Mouse (Mus musculus) inflammation-experienced regulatory T-cells (primary cell): ENCODE measurements around the gene Tac4. TPM values are rescaled to one million over a fixed set of nuclear protein-coding genes. Genes with fewer than 3 reads are reported as not detected.

Experiments used
- polyA plus RNA-seq, 2 experiments: library from polyadenylated mRNA; unstranded; fragments of 100-300 nt; shearing (Covaris generic); gene quantifications; one replicate each; pipeline ENCODE4 v1.2.1; 2017

Gene Tac4
- polyA plus RNA-seq: under 1 TPM in 1 of 2 experiments, not detected in 1; 0.80 TPM

GRCm38 (mm10) chr11:95261178-95261751, at the start of gene Tac4:
Gene Tac4 (plus strand): TSS chr11:95261529.

GRCm38 (mm10) chr11:95310007-95310647, 48.8 kb downstream of the Tac4 start, which contains the start of gene Kat7:
Gene Kat7 (minus strand): TSS chr11:95310246.

Other genes with a start within 250 kb of the Tac4 start
- 10 to 100 TPM; 20.3 to 23.4 TPM for gene Pdk2, start 220.2 kb upstream of the Tac4 start, polyA plus RNA-seq
- gene Itga3, start 184.7 kb upstream of the Tac4 start, polyA plus RNA-seq: 1 to 10 TPM; 5.7 to 9.3 TPM
- under 1 TPM in 1 of 2 experiments, not detected in 1; 0.28 TPM for gene Dlx3, start 141.4 kb upstream of the Tac4 start, polyA plus RNA-seq
- not detected for gene Dlx4, start 115.3 kb upstream of the Tac4 start, polyA plus RNA-seq
- gene Kat7, start 48.7 kb downstream of the Tac4 start, polyA plus RNA-seq: 100 to 1,000 TPM; 105 to 111 TPM
- gene Fam117a, start 75.5 kb downstream of the Tac4 start, polyA plus RNA-seq: 10 to 100 TPM; 34.7 to 36.6 TPM
- 10 to 100 TPM; 58.7 to 70.7 TPM for gene Slc35b1, start 123.2 kb downstream of the Tac4 start, polyA plus RNA-seq
- gene Spop, start 152.6 kb downstream of the Tac4 start, polyA plus RNA-seq: 100 to 1,000 TPM; 187 to 199 TPM